Mouse (Mus musculus): ENCODE results near the gene Wipf2. TPM values are rescaled to one million over a fixed set of nuclear protein-coding genes. Genes with fewer than 3 reads are reported as not detected.

Gene Wipf2
- polyA plus RNA-seq, 1 experiment from 2014 or later, result 3.8 TPM

Other genes starting within 250 kb of the Wipf2 start
- 0.34 and 0.44 TPM in 2 replicates for gene Gm12355, start 238.0 kb upstream of the Wipf2 start, polyA plus RNA-seq (2014; fragmentation: Nextera tagmentation; extraction: Ambion mirVana)
- gene Gsdma3, start 237.3 kb upstream of the Wipf2 start, polyA plus RNA-seq (2014; fragmentation: Nextera tagmentation; extraction: Ambion mirVana), result 0.14 TPM in 1 of 2 replicates, not detected in the other
- not detected in 2 replicates for gene Gsdma2, start 216.9 kb upstream of the Wipf2 start, polyA plus RNA-seq (2014; fragmentation: Nextera tagmentation; extraction: Ambion mirVana)
- gene Gsdma, start 199.3 kb upstream of the Wipf2 start, polyA plus RNA-seq (2014; fragmentation: Nextera tagmentation; extraction: Ambion mirVana), result not detected in 2 replicates
- 122 and 131 TPM in 2 replicates for gene Psmd3, start 181.1 kb upstream of the Wipf2 start, polyA plus RNA-seq (2014; fragmentation: Nextera tagmentation; extraction: Ambion mirVana)
- not detected in 2 replicates for gene Csf3, start 162.4 kb upstream of the Wipf2 start, polyA plus RNA-seq (2014; fragmentation: Nextera tagmentation; extraction: Ambion mirVana)
- gene Med24, start 134.2 kb upstream of the Wipf2 start, polyA plus RNA-seq (2014; fragmentation: Nextera tagmentation; extraction: Ambion mirVana), result 31.6 and 42.1 TPM in 2 replicates
- gene Thra, start 123.0 kb upstream of the Wipf2 start, polyA plus RNA-seq (2014; fragmentation: Nextera tagmentation; extraction: Ambion mirVana), result 32.2 and 35.7 TPM in 2 replicates
- 5.6 and 6.4 TPM in 2 replicates for gene Nr1d1, start 88.3 kb upstream of the Wipf2 start, polyA plus RNA-seq (2014; fragmentation: Nextera tagmentation; extraction: Ambion mirVana)
- gene Msl1, start 68.1 kb upstream of the Wipf2 start, polyA plus RNA-seq (2014; fragmentation: Nextera tagmentation; extraction: Ambion mirVana), result 15.9 and 17.1 TPM in 2 replicates
- 22.2 and 28.5 TPM in 2 replicates for gene Casc3, start 58.7 kb upstream of the Wipf2 start, polyA plus RNA-seq (2014; fragmentation: Nextera tagmentation; extraction: Ambion mirVana)
- 0.57 and 0.73 TPM in 2 replicates for gene Rapgefl1, start 26.9 kb upstream of the Wipf2 start, polyA plus RNA-seq (2014; fragmentation: Nextera tagmentation; extraction: Ambion mirVana)
- 33.6 and 34.0 TPM in 2 replicates for gene Cdc6, start 44.2 kb downstream of the Wipf2 start, polyA plus RNA-seq (2014; fragmentation: Nextera tagmentation; extraction: Ambion mirVana)
- 34.9 and 36.6 TPM in 2 replicates for gene Rara, start 64.2 kb downstream of the Wipf2 start, polyA plus RNA-seq (2014; fragmentation: Nextera tagmentation; extraction: Ambion mirVana)
- gene Gjd3, start 119.4 kb downstream of the Wipf2 start, polyA plus RNA-seq (2014; fragmentation: Nextera tagmentation; extraction: Ambion mirVana), result 1.3 and 1.5 TPM in 2 replicates
- 220 and 244 TPM in 2 replicates for gene Top2a, start 160.6 kb downstream of the Wipf2 start, polyA plus RNA-seq (2014; fragmentation: Nextera tagmentation; extraction: Ambion mirVana)
- 284 and 289 TPM in 2 replicates for gene Igfbp4, start 177.6 kb downstream of the Wipf2 start, polyA plus RNA-seq (2014; fragmentation: Nextera tagmentation; extraction: Ambion mirVana)
- gene Tns4, start 225.7 kb downstream of the Wipf2 start, polyA plus RNA-seq (2014; fragmentation: Nextera tagmentation; extraction: Ambion mirVana), result 0.13 TPM in 1 of 2 replicates, not detected in the other

Measured in heart, embryonic 11.5 days (tissue).